Mouse (Mus musculus): ENCODE results near the gene Kcng3.

GRCm38 (mm10) chr17:83580734-83581133 is 51.0 kb downstream of the Kcng3 start:
- TF ChIP-seq CTCF (IDR thresholded peaks at IDR 0.05; ENCODE audit: extremely low read depth, insufficient read length, insufficient replicate concordance, low read depth, low read length) (no peak), POLR2A (IDR thresholded peaks at IDR 0.05; ENCODE audit: low read depth, low read length) (no peak)

Data from small intestine, adult 2 months (tissue).